Mouse (Mus musculus) testis, postnatal 14 days (tissue): ENCODE data around the gene Akr1b8.

Experiments
- DNase-seq: peaks from one replicate; pipeline ENCODE4 v3.0.0; 2021; ENCODE audit warnings: low spot score

Akr1b8 gene

DNA sequence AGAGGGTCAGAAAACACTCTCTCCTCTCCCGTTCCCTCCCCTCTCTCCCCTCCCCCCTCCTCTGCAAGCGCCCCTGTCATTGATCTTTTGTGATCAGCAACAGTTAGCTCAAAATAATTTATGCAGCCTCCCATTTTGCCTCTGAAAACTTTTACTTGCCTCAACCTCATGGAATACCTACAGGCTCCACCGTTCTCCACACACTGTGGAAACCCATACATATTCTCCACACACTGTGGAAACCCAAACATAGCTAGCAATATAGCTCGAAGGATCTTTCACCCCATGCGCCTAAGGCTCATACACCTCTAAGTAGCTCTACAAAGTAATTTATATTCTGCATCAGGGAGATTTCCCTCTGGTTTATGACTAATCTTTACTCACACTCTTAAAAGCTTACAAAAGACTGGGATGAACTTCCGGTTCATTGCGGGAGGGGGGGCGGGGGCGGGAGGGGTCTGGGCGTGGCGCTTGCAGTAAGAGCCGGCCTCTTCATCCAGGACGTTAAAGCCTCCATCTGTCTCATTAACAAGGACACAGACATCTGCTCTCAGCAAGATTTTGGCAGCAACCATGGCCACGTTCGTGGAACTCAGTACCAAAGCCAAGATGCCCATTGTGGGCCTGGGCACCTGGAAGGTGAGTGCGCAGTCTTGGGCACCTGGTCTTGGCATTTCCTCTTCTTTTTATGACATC, at the start of gene Akr1b8:
TSS of gene Akr1b8 (plus strand) at position 462 of the 696 bp plus-strand sequence.
- no peak for DNase-seq

DNA sequence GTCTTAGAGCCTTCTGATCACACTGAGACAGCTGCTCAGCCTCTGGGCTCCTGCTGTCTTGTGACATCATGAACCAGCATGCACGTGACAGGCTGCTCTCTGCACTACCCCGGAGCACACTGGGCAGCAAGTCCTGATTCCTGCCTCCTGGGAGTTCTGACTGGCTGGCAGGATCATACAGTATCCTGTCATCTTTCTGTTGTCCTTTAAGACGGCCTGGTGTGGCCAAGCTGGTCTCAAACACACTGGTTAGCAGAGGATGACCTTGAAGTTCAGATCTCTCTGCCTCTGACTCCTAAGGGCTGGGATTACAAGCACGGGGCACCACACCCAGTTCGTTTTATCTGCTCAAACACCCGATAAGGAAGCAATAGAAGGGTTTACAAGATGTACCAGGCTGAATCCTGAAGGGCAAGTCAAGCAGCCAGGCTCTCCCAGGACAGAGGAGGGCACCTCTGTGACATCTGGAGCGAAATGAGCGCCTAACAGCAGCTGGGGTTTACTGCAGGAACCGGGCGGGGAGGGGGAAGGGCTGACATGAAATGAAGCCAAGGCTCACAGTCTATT, 49.2 kb upstream of the Akr1b8 start:
- DNase-seq = peak; percentile 56

DNA sequence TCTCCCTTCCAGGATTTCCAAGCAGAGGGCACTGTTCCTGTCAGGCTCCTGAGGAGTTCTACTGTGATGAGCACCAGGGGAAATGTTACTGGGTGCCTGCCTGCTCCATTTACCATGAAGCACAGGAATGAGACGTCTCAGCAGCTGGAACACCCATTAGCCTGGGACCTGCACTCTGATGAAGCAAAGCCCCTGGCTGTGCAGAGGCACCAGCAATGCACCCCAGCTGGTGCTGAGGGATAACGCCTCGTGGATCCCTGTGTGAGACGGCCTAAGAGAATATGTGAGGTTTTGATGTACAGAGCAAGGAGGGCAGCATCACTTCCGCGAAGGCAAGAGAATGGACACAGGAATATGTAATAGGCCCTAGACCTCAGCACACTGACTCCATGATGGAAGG, 47.1 kb upstream of the Akr1b8 start:
- no peak for DNase-seq

DNA sequence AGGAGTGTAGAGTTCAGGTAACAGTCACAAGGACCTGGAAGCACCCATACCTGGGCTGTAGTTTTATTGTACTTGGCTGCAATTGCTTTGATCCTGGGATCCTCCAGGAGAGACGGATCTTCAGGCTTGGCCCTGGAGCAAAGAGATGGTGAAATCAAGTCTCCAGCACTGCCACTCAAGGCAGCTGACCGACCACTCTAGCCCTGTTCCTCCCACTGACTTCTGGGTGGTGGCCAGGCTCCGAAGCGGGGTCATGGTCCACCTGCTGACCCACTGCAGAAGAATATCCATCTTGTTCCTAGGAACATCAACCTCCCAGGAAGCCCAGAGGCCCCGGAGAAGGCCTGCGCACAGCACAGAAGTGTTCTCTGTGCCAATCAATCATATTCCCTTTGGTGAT, 44.4 kb upstream of the Akr1b8 start:
- no peak for DNase-seq

DNA sequence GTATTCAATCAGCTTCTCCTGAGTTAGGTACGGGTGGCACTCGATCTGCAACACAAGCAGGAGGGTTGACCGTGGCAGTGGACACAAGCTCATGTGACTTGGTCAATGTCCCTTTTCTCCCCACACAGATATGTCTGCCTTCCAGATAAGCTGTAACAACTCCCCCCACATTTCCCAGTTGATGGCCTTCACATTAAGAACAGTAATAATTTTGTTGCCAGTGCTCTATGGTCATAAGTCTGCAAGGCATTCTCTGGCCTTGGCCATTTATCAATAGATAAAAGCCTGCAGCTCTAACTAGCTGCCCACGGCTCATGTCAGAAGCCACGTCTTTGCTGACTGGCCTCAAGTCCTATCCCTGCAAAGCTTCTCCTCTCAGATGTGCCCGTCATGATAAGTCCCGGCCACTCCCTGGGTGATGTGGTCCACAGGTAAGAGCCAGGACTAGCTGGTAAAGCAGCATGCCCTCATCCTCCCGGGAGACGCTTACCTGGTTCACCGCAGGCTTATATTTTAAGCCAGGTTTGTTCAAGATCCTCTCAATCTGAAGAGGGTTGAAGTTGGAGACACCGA, 43.8 kb upstream of the Akr1b8 start:
- DNase-seq = peak; percentile 72

DNA sequence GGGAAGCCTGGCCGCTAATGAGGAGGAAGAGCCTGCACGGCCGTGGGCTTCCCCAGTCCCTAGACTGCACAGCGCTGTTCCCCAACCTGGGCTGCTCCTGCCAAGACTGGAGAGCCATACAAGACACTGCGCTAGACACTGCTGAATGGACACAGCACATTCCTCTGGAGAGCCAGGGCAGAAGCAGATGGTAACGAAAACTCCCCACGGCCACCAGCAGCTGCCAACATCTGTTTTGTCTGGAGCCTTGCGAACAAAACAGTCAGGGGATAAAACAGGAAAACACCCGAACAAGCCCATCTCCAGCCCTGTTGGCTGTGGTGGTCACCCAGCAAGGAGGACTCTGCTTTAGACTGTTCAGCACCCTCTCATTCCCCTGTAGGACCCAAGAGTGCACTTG, 40.5 kb upstream of the Akr1b8 start:
- no peak for DNase-seq

DNA sequence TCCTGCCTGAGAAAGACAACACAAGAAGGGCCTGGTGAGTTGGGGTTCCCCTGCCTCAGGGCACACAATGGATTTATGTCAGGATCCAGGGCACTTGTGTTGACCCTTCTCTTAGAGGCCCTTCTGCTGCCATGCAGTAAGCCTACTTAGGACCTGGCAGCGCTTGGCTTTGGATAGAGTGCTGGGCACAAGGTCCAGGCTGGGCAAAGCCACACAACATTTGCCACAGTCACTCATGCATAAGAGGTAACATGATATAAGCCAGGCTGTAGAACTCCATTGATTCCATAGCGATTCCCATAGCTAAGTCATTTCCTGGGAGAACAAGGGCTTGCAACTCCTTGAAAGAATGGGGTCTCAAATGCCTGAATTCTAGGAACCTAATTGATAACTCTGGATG, 40.0 kb upstream of the Akr1b8 start:
- DNase-seq = no peak

DNA sequence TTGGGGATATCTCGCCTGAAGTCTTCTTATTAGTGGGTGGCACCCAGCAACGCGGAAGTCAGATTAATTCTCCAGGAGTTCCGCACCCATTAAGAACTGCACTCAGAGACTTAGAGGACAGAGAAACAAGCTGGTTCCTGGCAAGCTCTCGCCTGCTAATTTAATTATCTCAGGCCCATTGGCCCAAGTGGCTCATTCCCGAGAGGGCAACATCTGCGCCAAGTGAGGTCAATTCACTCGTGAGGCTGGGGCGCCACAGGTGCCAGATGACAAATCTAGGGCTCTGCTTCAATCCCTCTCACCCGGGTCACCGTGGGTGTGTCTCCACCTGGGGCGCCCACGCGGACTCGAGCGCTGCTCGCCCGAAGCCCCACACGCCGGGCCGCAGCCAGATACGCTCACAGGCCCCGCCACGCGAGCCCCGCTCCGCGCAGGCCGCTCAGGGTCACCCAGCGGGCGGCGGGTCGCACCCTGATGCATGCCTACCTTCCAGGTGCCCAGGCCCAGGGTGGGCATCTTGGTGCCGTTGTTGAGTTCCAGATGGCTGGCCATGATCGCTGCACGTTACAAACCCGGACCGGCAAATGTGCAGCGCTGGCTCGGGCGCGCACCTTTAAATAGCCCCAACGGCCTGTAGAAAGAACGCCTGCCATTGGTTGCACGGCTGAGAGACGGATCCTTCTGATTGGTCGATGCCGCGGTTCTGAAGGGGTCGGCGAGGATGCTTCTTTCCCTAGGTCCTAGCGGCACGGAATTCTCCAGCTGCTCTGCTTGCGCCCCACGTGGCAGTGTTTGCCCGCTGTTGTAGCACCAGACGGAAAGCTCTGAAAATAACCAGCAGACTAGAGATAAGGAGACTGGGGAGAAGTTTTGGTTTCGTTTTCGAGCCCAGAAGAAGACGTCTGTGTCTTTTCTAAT, 36.8 kb upstream of the Akr1b8 start, which contains the start of gene Akr1b3:
TSS of gene Akr1b3 (minus strand) at position 625 of the 918 bp plus-strand sequence.
- DNase-seq = peak; percentile 94

DNA sequence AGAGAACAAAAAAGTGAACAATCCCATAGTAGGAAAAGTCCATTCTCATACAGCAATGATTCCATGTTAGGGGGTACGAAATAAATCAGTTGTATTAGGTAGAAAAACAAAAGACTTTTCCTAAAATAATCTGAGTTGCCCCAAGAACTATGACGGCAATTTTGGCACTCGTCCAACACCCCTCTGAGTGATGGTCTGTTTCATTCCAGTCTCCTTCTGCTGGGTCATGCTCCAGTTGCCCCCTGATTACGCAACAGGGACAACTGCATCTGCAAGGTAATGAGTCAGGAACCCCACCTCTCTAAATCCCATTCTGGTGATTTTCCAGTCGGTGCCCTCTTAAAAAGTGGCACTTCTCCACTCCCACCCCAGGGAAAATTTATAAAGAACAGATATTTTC, 35.7 kb upstream of the Akr1b8 start:
- DNase-seq = no peak

DNA sequence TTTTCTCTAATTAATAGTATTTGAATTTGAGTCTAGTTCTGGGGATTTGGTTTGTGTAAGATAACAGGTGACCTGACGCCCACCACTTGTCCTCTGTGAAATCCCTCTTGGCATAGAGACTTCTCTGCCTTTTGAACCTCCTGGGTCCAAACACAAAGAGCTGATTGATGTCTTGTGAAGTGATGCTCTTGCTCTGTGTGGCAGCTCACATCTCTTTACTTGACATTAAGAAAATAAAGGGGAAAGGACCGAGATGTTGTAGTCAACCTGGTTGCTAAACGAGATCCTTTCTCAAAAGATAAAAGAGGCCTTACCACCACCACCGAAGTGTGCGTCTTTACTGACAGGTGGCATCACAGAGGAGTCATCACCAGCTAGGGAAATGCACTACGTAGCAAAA, 35.3 kb upstream of the Akr1b8 start:
- no peak for DNase-seq

DNA sequence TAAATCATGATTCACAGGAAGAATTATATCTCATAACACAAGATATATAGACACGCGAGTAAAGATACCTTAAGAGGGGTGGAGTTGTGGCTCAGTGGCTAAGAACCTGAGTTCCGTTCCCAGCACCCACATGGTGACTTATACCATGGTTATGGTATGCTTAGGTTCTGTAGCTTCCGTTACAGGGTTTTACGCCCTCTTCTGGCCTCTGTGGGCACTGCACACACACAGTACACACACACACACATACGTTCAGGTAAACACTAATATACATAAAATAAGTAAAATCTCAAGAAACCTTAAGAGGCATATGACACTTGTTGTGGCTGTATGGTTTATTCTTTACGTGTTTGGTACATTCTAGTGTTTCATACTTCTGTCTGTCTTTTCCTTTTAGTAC, 31.8 kb upstream of the Akr1b8 start:
- no peak for DNase-seq

DNA sequence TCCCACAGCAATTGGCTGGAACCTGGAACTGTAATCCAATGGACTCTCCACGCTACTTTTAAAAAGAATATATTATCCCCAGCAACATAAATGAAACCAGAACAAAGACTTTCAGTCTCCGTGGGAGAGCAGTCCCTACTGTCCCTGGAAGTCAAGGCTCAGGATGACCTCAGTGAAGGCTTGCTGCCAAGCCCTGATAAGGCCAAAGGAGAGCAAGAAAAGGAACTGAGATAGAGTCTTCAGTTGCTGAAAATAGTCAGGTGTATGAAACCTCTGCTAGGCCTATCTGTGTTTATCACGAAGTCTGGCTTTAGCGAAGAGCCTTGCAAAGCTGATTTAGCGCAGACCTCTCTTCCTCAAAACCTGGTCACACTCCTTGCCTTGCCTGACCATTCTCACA, 22.5 kb upstream of the Akr1b8 start:
- peak; percentile 67 for DNase-seq

DNA sequence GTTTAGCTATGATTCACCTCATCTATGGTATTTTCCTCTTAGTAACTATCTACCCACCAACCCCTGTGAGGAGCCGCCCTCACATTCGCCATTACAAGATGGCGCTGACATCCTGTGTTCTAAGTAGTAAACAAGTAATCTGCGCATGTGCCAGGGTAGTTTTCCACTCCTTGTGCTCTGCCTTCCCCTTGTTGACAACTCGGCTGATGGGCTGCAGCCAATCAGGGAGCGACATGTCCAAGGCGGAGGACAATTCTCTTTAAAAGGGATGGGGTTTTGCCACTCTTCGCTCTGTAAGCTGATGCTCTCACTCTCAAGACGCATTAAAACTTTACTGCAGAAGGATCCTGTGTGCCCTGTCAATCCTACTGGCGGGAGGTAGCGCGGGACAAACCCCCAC, 22.1 kb upstream of the Akr1b8 start:
- peak; percentile 65 for DNase-seq

DNA sequence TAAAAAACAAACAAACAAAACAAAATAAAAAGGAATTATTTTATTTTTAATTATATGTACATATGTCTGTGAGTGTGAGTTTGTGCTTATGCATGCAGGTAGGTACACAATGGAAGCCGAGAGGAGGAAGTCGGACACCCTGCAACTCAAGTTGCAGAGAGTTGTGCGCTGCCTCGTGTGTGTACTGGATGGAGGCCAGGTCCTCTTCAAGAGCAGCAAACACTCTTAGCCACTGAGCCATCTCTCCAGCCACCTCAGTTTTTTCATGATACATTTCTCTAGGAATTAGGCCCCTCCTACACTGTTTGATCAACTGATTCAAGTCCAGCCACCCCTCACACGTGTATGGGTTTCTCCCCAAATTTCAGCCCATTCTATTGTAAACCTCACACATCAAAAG, 19.2 kb upstream of the Akr1b8 start:
- no peak for DNase-seq

DNA sequence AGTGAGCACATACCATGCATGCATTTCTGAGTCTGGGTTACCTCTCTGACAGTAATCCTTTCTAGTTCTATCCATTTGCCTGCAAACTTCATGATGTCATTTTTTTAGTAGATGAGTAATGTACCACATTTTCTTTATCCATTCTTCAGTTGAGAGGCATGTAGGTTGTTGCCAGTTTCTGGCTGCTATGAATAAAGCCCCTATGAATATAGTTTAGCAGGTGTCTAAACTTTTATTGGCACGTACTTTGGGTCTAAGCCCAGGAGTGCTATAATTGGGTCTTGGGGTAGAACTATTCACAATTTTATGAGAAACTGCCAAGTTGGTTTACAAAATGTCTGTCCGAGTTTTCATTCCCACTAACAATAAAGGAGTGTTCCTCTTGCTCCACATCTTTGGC, 16.1 kb upstream of the Akr1b8 start:
- no peak for DNase-seq

DNA sequence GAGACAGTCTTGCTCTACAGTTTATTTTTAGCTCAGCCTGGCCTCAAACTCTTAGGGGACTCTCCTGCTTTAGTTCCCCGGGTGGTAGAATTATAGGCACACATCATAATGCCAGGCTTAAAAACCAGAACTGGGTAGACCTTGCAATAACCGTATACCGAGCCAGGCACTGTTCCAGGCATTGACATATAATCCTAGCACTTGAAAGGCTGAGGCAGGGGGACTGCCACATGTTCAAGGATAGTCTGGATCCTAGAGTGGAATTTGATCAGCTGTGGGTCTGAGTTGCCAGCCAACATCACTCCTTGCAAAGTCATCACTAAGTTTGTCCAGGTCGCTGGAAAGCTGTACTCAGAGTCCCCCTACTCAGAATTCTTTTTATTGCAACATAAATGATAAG, 11.9 kb upstream of the Akr1b8 start:
- DNase-seq = no peak

DNA sequence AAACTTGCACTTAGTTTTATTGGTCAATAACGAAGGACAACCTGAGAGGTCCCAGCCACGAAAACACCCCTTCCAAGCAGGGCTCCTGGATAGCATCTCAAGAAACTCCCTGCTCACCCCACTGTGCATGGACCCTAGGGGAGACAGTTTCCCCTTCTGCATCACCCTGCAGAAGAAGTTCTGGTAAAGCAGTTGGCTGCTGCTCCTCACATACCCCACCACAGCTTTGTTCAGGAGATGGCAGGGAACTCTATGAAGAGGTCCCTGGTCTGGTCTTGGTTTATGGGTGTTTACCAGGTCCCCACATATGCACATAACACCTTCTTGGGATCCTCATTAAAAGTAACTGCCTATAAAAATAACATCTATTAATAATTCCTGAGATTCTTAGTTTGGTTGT, 11.4 kb upstream of the Akr1b8 start:
- no peak for DNase-seq

DNA sequence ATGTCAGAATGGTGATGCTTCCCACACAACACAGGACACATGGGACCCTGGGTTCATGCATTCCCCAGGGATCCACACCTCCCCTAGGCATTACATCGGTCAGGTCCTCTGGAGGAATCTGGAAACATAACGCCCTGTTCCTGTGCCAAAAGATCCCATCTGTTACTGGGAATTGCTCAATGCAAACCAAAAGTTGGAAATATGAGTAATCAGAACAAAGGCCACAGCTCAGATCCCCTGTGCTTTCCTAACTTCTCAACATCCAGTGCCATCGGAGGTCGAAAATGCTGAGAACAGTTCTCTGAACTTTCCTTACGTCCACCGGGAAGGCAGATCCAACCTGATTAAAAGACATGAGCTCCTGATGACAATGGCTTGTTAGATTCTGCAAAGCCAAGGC, 10.5 kb upstream of the Akr1b8 start:
- no peak for DNase-seq

DNA sequence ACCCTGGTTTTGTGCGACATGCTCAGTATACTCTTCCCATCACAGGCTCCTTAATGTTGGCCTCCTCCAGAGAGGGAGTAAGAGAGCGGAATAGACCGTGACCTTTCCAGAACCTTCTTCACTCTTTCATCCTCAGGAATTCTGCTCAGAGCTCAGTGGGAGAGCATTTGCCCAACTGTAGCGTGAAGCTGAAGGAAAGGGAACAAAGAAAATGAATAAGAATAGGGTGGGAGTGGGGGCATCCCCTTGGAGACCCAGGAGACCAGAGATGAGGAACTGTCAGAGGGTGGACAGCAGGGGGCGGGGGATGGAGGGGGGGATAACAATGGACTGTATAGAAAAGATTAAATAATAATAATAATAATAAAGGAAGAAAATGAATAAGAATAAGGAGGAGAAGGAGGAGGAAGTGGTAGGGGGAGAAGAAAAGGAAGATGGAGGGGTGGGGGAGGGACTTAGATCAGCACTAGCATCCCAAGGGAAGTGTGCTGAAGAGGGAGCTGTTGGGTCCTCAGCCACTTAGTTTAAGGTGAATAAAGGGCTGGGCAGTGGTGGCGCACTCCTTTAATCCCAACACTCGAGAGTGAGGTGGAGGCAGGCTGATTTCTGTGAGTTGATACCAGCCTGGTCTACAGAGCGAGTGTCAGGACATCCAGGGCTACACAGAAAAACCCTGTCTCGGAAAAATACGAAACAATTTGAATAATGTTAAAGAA, 9.6 kb upstream of the Akr1b8 start:
- DNase-seq = no peak

DNA sequence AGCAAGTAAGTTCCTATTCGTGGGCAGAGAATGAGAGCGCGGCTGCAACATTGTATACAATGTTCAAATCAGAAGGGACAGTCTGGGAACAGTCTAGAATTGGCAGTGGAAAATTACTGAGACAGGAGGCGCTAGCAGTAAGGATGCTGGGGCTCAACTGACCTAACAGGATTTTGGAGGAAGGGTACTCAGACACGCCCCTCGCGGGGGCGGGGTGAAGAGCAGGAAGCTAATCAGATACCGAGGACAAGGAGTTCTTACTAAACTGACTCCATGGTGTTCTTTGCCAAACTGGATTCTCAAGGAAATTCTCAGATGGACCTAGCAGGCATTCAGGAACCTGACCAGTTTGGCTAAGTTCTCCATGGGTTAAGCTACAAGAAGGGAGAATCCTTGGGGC, 9.0 kb upstream of the Akr1b8 start:
- peak; percentile 79 for DNase-seq

DNA sequence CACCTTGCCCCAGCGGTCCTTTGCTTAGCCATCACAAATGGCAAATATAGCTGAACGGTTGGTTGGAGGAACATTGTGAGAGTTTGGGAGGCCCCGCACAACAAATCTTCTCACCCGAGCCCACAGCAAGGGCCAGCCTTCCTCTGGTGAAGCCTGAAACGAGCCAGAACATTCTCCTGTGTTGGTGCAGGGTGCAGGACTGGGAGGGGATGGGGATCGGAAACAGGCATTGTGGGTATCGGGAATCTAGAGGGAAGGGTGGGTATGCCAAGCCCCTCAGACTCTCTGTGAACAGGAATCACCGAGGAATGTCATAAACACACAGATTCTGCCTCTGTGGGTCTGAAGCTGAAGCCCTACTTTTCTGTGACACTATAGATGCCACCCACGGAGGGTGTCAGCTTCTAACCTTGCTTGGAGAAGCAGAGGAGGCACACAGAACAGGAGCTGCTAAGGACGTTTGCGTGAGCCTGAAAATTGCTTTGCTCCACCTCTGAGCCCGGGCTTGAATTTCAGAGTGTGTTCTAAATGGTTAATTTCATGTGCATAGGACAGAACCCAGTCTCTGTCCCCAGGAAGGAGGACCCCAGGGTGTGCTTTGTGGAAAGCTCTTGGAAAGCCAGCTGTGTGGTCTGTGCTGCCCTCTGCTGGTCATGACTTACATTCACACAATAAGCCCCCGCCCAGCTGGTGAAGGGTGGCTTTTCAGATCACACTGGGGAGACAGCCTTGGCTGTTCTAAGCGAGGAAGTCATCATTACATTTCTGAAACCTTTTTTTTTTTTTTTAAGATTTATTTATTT, 7.6 kb upstream of the Akr1b8 start:
- DNase-seq = peak; percentile 72
